Mouse (Mus musculus): ENCODE measurements around the gene Top3a.

The Top3a gene

DNA sequence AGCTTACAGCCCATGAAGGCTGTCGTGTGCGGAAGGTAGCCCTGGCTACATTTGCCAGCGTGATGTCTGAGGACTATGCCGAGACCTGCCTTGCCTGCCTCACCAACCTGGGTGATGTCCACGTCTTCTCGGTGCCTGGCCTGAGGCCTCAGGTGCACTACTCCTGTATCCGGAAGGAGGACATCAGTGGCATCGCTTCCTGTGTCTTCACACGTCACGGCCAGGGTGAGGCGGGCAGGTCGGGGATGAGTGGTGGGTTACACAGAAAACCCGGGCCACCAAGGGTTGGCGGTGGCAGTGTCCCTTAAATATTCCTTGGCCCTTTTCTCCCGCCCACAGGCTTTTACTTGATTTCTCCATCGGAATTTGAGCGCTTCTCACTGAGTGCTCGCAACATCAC lies 65.1 kb downstream of the Top3a start:
- no peak for DNase-seq (ENCODE audit: low read depth, low spot score)

GRCm38 (mm10) chr11:60711218-60711617 lies 65.9 kb downstream of the Top3a start:
- no peak for DNase-seq (ENCODE audit: low read depth, low spot score)

- no peak for DNase-seq (ENCODE audit: low read depth, low spot score)
Observed at GRCm38 (mm10) chr11:60709481-60710465, 67.4 kb downstream of the Top3a start.

DNA sequence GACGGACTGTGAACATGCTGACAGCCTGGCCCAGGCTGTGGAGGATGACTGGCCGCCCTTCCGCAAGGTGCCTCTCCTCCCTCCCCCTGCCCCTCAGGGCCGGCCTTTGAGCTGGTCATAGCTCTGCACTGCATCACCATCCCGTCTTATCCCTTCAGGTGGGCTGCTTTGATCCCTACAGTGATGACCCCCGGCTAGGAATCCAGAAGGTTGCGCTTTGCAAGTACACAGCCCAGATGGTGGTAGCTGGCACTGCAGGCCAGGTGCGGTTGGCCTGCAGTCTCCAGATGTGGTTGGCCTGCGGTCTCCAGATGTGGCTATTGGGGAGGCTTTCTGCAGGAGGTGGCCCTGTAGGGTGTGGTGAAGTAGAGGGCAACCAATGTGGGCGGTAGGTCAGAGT lies 68.5 kb downstream of the Top3a start:
- DNase-seq (ENCODE audit: low read depth, low spot score) = peak; percentile 0

GRCm38 (mm10) chr11:60707672-60708071 lies 69.5 kb downstream of the Top3a start:
- DNase-seq (ENCODE audit: low read depth, low spot score) = peak; percentile 68

DNA sequence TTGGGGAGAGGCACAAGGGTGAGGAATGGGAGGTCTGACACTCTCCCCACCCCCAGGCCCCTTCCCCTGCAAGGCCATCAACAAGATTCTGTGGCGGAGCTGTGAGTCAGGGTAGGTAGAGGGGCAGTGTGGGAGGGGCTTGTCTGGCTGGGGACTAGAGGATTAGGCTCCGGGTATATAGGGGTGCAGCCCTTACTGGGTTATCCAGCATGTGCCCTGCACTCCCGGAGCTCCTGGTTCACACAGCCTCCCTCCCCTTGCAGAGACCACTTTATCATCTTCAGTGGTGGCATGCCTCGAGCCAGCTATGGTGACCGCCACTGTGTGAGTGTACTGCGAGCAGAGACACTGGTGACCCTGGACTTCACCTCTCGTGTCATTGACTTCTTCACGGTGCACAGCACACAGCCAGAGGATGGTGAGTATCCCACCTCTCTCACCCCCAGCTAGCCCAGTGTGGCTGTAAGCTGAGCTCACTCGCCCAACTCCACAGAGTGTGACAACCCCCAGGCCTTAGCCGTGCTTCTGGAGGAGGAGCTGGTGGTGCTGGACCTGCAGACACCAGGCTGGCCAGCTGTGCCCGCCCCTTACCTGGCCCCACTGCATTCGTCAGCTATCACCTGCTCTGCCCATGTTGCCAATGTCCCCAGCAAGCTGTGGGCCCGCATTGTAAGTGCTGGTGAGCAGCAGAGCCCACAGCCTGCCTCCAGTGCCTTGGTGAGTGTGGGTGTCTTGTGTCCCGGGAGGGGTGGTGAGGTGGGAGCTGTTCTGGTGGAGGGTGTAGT lies 70.3 kb downstream of the Top3a start:
- DNase-seq (ENCODE audit: low read depth, low spot score) = peak; percentile 25

DNA sequence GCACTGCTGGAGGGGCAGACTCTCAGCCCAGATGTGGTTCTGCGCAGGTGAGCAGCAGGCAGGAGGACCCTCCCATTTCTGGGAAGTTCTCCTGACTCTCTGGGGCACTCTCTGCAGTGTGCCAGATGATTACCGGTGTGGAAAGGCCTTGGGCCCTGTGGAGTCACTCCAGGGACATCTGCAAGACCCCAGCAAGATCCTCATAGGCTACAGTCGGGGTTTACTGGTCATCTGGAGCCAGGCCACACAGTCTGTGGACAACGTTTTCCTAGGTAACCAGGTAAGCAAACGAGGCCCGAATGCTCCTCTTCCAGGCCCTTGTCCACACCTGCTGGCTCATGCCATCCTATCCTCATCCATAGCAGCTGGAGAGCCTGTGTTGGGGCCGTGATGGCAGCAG lies 71.1 kb downstream of the Top3a start:
- no peak for DNase-seq (ENCODE audit: low read depth, low spot score)

DNA sequence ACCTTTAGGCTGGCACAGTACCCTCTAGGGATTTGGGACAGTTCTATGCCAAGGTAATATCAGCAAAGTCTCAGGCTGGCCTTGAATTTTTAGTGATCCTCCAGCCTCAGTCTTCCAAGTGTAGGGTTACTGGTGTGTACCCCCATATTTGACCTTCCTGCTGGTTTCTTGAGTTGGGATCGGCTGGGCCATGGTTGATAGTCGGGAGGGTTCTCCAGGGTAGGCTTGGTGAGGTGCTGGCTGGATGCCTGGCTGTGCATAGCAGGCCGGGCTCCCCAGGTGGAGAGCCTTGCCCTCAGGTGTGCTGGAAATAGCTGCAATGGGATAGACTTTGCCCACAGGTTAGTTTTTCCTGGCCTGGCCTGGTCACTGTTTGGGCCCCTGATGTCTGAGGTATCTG lies 71.9 kb downstream of the Top3a start:
- DNase-seq (ENCODE audit: low read depth, low spot score) = peak; percentile 1

- DNase-seq (ENCODE audit: low read depth, low spot score) = peak; percentile 6
Observed at GRCm38 (mm10) chr11:60704023-60704880, 72.9 kb downstream of the Top3a start.

GRCm38 (mm10) chr11:60703131-60703530 lies 74.0 kb downstream of the Top3a start:
- peak; percentile 94 for DNase-seq (ENCODE audit: low read depth, low spot score)

DNA sequence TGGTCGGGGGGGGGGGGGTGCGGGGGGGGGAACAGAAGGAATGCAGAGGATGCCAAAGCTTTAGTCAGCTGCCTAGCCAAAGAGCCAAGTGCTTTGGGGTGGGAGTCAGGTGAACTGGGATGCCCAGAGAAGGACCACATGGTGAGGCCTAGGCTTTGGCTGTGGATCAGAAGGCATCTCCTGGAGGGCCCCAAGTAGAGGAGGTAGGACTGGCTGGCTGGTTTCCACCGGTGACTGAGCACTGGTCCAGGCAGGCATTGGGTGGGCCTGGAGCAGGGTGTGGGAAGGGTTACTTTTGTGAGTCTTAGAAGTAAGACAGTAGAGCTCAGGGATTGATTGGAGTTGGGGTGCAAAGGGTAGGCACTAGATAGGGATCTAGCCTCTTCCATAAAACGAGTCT lies 75.6 kb downstream of the Top3a start:
- DNase-seq (ENCODE audit: low read depth, low spot score) = peak; percentile 20

GRCm38 (mm10) chr11:60700320-60701185 lies 76.6 kb downstream of the Top3a start:
- peak; percentile 12 for DNase-seq (ENCODE audit: low read depth, low spot score)

DNA sequence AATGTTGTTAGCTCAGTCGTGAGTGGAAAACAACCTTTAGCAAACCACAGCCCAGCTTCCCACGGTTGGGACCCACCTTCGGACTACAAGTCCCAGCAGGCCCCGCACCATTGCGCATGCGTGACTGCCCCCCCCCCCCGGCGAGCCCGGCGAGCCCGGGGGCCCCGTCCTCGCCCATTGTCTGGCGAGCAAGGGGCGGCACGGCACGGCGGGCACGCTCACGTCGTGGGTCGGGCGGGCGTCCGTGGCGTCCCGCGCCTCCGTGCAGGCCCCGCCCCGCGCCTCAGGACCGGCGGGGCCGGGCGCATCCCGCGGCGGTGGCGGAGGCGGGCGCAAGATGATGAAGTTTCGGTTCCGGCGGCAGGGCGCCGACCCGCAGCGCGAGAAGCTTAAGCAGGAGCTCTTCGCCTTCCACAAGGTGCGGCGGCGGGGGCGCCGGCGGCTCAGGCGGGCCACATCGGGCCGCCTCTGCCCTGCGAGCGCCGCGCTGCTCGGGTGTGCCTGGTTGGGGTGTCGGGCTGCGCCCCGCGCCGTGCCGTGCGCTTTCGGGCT lies 77.6 kb downstream of the Top3a start, which contains the start of gene Llgl1:
Gene Llgl1 (plus strand): TSS at position 200 of the 552 bp plus-strand sequence.
- DNase-seq (ENCODE audit: low read depth, low spot score) = peak; percentile 97

GRCm38 (mm10) chr11:60698806-60699523 lies 78.2 kb downstream of the Top3a start:
- DNase-seq (ENCODE audit: low read depth, low spot score) = peak; percentile 20

DNA sequence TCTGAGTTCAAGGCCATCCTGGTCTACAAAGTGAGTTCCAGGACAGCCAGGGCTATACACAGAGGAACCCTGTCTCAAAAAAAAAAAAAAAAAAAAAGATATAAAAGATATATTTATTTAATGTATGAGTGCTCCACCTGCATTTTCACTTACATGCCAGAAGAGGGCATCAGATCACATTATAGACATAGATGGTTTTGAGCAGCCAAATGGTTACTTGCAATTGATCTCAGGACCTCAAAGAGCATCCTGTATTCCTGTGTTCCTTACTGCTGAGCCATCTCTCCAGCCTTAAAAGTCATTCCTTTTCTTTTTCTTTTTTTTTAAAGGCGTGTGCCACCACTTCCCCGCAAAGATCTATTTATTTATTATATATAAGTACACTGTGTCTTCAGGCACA lies 79.6 kb downstream of the Top3a start:
- peak; percentile 56 for DNase-seq (ENCODE audit: low read depth, low spot score)

DNA sequence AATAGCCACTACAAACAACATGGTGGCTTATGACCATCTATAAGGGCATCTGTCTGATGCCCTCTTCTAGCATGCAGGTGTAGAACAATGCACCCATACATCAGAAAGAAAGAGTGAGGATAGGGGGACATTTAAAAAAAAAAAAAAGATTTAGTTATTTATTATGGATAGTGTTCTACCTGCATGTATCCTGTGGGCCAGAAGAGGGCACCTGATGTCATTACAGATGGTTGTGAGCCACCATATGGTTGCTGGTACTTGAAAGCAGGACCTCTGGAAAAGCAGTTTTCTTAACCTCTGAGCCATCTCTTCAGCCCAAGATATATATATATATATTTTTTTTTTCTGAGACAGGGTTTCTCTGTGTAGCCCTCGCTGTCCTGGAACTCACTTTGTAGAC lies 81.0 kb downstream of the Top3a start:
- DNase-seq (ENCODE audit: low read depth, low spot score) = peak; percentile 6
